Mouse (Mus musculus) embryonic facial prominence, embryonic 10.5 days (tissue): Measurements from ENCODE around the gene Pex1. TPM values are rescaled to one million over a fixed set of nuclear protein-coding genes. Genes with fewer than 3 reads are reported as not detected.
"Not testable (repeated sequence)": the region's sequence is repeated elsewhere in the genome, so short reads cannot be mapped to it uniquely, and the experiment has no call there.

Experiments
- DNase-seq: peaks from one replicate; pipeline ENCODE4 v3.0.0-alpha.2; 2017; ENCODE audit warnings: low spot score
- H3K27ac ChIP-seq: fragments of 300-500 bp; sonication (generic); replicated peaks from 2 replicates; pipeline ENCODE4 v1.5.1; 2016; ENCODE audit warnings: mild to moderate bottlenecking
- H3K27me3 ChIP-seq: fragments of 300-500 bp; sonication (generic); replicated peaks from 2 replicates; pipeline ENCODE4 v1.6.1; 2016; ENCODE audit warnings: low read depth, mild to moderate bottlenecking; ENCODE audit not compliant: poor library complexity, severe bottlenecking
- H3K36me3 ChIP-seq: fragments of 300-500 bp; sonication (generic); replicated peaks from 2 replicates; pipeline ENCODE4 v1.6.1; 2016; ENCODE audit warnings: mild to moderate bottlenecking, moderate library complexity
- H3K4me1 ChIP-seq: fragments of 300-500 bp; sonication (generic); 2 replicates; pipeline ENCODE4 v1.6.1; 2016
- H3K4me3 ChIP-seq: fragments of 300-500 bp; sonication (generic); 2 replicates; pipeline ENCODE4 v1.5.1; 2016; ENCODE audit warnings: mild to moderate bottlenecking, moderate library complexity
- H3K9me3 ChIP-seq: fragments of 300-500 bp; sonication (generic); 2 replicates; pipeline ENCODE4 v1.6.1; 2016; ENCODE audit warnings: mild to moderate bottlenecking
- WGBS: fragments of 180-500 bp; shearing (Covaris S2); methylation state at CpG from one replicate; pipeline ENCODE4 v1.1.7; 2016; 5-methylcytosine and 5-hydroxymethylcytosine counted together
- polyA plus RNA-seq: library from polyadenylated mRNA; unstranded; fragments of >200 nt; fragmentation: Nextera tagmentation; extraction: Ambion mirVana; gene quantifications from 2 replicates; pipeline ENCODE4 v1.2.1, GENCODE M21; 2016

Gene Pex1
- polyA plus RNA-seq, 1 experiment from 2014 or later: 13.5 TPM

GRCm38 (mm10) chr5:3646991-3647707, 51.3 kb downstream of the Pex1 start:
- no peaks in the 10 kb centered on the region for H3K9me3 ChIP-seq
- peak; percentile 75 for DNase-seq
- no peaks in the 10 kb centered on the region for H3K27me3 ChIP-seq
- peak overlapping the region; percentile 95 for H3K4me3 ChIP-seq
- peaks cover 35% of the 10 kb centered on the region for H3K36me3 ChIP-seq
- H3K27ac ChIP-seq: peak overlapping the region; percentile 96
- WGBS: under 1% methylated on average over 60 of the region's 60 CpGs
- H3K4me1 ChIP-seq: peaks cover 15% of the 10 kb centered on the region

DNA sequence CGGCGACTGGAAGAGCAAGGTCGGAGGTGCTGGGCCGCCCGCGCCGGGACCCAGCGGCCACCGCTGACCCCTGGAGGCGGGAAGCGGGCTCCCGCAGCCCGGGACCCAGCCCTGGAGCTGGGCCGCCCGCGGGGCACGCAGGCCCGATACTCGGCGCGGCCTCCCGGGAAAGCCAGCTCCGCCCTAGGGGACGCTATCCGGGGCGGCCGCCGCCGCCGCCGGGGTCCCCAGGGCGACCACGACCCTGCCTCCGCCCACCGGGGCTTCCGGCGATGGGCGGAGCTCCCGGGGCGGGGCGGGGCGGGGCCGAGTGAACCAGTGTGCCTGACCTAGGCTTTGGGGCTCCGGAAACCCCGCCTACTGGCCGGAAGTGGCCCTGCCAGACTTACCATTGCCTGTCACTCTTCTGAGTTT, 51.8 kb downstream of the Pex1 start:
- WGBS: under 1% methylated on average over 46 of the region's 46 CpGs
- Histone ChIP-seq H3K9me3 (no peaks in the 10 kb centered on the region), H3K4me1 (peaks cover 15% of the 10 kb centered on the region), H3K36me3 (peaks cover 29% of the 10 kb centered on the region), H3K4me3 (peak overlapping the region; percentile 95), H3K27me3 (no peaks in the 10 kb centered on the region), H3K27ac (peak overlapping the region; percentile 96)
- DNase-seq: peak; percentile 96

GRCm38 (mm10) chr5:3648206-3648848, 52.5 kb downstream of the Pex1 start:
- H3K27me3 ChIP-seq: no peaks in the 10 kb centered on the region
- 59% methylated on average over 4 of the region's 4 CpGs for WGBS
- H3K9me3 ChIP-seq: no peaks in the 10 kb centered on the region
- DNase-seq: no peak
- H3K27ac ChIP-seq: peak overlapping the region; percentile 96
- H3K4me1 ChIP-seq: peaks cover 15% of the 10 kb centered on the region
- peaks cover 23% of the 10 kb centered on the region for H3K36me3 ChIP-seq
- peak overlapping the region; percentile 95 for H3K4me3 ChIP-seq

GRCm38 (mm10) chr5:3648849-3649210, 53.0 kb downstream of the Pex1 start:
- H3K9me3 ChIP-seq: no peaks in the 10 kb centered on the region
- no peak for DNase-seq
- WGBS: 76% methylated on average over 4 of the region's 4 CpGs
- peaks cover 18% of the 10 kb centered on the region for H3K36me3 ChIP-seq
- H3K27me3 ChIP-seq: no peaks in the 10 kb centered on the region
- H3K4me1 ChIP-seq: peaks cover 15% of the 10 kb centered on the region
- H3K27ac ChIP-seq: no peak overlapping the region
- no peak overlapping the region for H3K4me3 ChIP-seq

DNA sequence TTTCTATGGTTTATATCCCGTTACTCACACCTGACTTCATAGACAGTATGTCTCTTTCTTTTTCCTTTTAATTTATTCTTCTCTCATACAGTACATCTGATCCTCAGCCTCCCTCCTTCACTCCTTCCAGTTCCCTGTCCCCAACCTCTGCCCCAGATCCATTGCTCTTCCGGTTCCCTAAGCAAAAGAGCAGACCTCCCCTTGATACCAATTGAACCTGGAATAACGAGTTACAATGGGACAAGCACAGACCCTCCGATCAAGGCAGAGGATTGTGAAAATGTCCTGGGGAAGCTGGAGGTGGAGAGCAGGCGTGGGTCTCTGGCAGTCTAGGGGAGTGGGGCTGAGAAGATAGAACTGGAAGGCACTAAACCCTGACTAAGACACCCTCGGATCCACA, 55.0 kb downstream of the Pex1 start, which contains the start of gene Tmbim7:
Gene Tmbim7 (plus strand): TSS at position 301 of the 400 bp plus-strand sequence.
- H3K4me3 ChIP-seq: no peak within 1 kb of the TSS
- H3K9me3 ChIP-seq: no peaks in the 10 kb centered on the region
- no peak within 1 kb of the TSS for H3K27ac ChIP-seq
- peaks cover 8% of the 10 kb centered on the region for H3K4me1 ChIP-seq
- no peaks in the 10 kb centered on the region for H3K36me3 ChIP-seq
- H3K27me3 ChIP-seq: no peaks in the 10 kb centered on the region
- no peak for DNase-seq
- WGBS: 83% methylated on average over 6 of the region's 6 CpGs

DNA sequence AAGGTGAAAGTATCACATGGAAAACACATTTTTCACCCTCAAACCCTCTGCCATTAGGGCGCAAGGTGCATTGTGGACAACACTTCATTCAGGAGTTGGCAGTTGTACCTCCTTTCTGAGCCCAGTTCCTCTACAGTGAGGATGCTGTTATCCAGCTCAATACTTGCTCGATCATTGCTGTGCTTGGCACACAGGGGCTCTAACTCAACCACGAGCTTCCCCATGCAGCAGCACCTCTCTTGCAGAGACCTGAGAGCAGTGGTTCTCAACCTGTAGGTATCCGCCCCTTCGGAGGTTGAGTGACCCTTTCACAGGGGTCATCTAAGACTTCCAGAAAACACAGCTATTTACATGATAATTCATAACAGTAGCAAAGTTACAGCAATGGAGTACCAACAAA, 55.8 kb downstream of the Pex1 start:
- peaks cover under 1% of the 10 kb centered on the region; the same call in 1 of the 2 replicates for H3K4me1 ChIP-seq
- H3K9me3 ChIP-seq: no peaks in the 10 kb centered on the region
- WGBS: 88% methylated on average over 5 of the region's 5 CpGs
- no peak for DNase-seq
- no peaks in the 10 kb centered on the region for H3K27me3 ChIP-seq
- H3K4me3 ChIP-seq: no peak overlapping the region
- H3K36me3 ChIP-seq: no peaks in the 10 kb centered on the region
- no peak overlapping the region for H3K27ac ChIP-seq

- H3K27ac ChIP-seq, DNase-seq, H3K27me3 ChIP-seq, H3K4me3 ChIP-seq, H3K9me3 ChIP-seq, H3K4me1 ChIP-seq, H3K36me3 ChIP-seq: not testable (repeated sequence)
- WGBS: 95% methylated on average over 19 of the region's 25 CpGs
Measured at GRCm38 (mm10) chr5:3652903-3653575, 57.2 kb downstream of the Pex1 start.

DNA sequence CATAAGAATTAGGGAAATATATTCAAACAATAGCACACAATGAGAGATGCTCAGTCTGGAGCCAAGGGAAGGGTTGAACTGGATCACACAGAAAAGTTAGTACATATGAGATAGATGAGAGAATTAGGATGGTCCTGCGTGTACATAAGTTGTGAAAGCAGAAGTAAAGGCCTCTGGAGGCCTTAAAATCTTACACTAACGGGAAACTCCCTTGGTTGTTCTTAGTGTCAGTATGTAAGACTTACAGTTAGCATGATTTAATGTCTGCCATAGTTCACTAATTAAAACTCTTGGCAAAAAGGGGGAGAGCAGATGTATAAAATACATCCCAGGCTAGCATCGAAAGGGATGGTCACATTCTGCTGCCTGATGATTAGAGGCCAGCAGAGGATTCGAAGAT, 57.9 kb downstream of the Pex1 start:
- Histone ChIP-seq H3K27ac (no peak overlapping the region), H3K4me1 (no peaks in the 10 kb centered on the region), H3K27me3 (no peaks in the 10 kb centered on the region), H3K9me3 (no peaks in the 10 kb centered on the region), H3K36me3 (no peaks in the 10 kb centered on the region), H3K4me3 (no peak overlapping the region)
- no peak for DNase-seq
- 91% methylated on average over 4 of the region's 4 CpGs for WGBS

- Histone ChIP-seq H3K27me3 (no peaks in the 10 kb centered on the region), H3K4me1 (no peaks in the 10 kb centered on the region), H3K27ac (no peak within 1 kb of the TSS), H3K9me3 (no peaks in the 10 kb centered on the region), H3K36me3 (no peaks in the 10 kb centered on the region), H3K4me3 (no peak within 1 kb of the TSS)
- DNase-seq: no peak
- WGBS: 79% methylated on average over 5 of the region's 5 CpGs
Measured at GRCm38 (mm10) chr5:3657085-3657484, 61.2 kb downstream of the Pex1 start, which contains the start of gene Gatad1. Gatad1 (minus strand) TSS chr5:3657185.

DNA sequence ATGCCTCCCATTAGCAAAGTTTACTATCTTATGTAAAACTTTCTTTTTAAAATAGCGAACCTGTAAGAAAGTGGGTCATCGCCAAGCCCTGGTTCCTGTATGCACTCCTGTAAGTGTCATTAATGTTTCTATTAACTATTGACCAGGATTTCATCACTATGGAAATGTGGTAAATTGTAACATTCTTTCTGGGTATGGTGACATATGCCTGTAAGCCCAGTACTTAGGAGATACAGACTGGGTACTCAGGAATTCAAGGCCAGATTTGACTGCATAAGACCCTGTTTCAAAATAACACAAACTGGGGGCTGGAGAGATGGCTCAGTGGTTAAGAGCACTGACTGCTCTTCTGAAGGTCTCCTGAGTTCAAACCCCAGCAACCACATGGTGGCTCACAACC, 69.4 kb downstream of the Pex1 start:
- 92% methylated on average over 2 of the region's 2 CpGs for WGBS
- Histone ChIP-seq H3K36me3 (no peaks in the 10 kb centered on the region), H3K9me3 (no peaks in the 10 kb centered on the region), H3K27me3 (no peaks in the 10 kb centered on the region), H3K27ac (no peak overlapping the region), H3K4me3 (no peak overlapping the region), H3K4me1 (peaks cover 8% of the 10 kb centered on the region)
- DNase-seq: no peak

- peaks cover 8% of the 10 kb centered on the region for H3K4me1 ChIP-seq
- H3K36me3 ChIP-seq: no peaks in the 10 kb centered on the region
- H3K4me3 ChIP-seq: no peak overlapping the region
- H3K27ac ChIP-seq: no peak overlapping the region
- H3K27me3 ChIP-seq: no peaks in the 10 kb centered on the region
- 84% methylated on average over 12 of the region's 12 CpGs for WGBS
- H3K9me3 ChIP-seq: no peaks in the 10 kb centered on the region
- DNase-seq: no peak
Measured at GRCm38 (mm10) chr5:3666585-3666984, 70.7 kb downstream of the Pex1 start.

DNA sequence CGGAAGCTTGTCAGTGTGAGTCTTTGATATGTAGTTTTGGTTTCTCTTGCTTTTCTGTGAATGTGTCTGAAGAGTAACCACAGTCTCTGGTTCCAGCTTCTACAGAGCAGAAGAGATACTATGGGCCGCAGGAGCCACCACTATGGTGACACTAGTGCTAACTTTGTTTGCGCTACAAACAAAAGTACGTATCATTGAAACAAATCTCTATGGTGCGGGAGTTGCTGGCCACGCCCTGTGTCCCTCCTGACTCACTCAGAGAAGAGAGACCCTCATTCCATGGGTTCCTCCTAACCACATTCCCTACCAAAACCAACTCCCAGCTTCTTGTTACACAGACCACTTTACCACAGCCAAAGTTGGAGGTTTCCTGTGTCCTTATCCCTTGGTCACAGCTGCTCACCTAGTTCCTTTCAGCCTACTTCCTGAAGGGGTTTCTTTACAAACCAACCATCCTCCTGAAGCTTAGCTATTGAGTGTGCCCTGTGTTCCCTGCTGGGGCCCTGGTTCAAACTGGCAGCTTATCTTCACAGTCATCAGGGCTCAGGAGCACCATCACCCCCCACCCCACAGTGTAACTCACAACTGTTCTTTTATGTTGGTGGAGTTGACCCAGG, 74.2 kb downstream of the Pex1 start:
- Histone ChIP-seq H3K4me3 (no peak overlapping the region), H3K27me3 (no peaks in the 10 kb centered on the region), H3K4me1 (peaks cover 8% of the 10 kb centered on the region), H3K27ac (no peak overlapping the region), H3K36me3 (no peaks in the 10 kb centered on the region), H3K9me3 (no peaks in the 10 kb centered on the region)
- WGBS: 95% methylated on average over 6 of the region's 6 CpGs
- no peak for DNase-seq
